Mouse (Mus musculus): ENCODE results near the gene Il1f10. TPM values are rescaled to one million over a fixed set of nuclear protein-coding genes. Genes with fewer than 3 reads are reported as not detected.

The Il1f10 gene
- not detected for total RNA-seq (2023)

DNA sequence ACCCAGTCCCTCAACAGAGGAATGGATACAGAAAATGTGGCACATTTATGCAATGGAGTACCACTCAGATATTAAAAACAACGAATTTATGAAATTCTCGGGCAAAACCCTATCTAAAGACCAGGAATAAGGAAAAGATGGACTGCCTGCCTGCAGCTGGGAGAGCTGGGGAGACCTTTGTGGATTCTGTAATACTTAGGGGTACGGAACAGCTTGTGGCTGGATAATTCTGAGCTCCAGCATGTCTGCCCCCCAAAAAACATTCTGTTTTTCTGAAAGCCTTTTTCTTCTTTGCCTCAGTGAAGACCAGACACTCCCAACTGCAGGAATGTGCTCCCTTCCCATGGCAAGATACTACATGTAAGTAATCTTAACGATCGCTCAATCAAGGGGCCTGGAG lies at the start of gene Il1f10:
TSS of gene Il1f10 (plus strand) at position 301 of the 400 bp plus-strand sequence.

DNA sequence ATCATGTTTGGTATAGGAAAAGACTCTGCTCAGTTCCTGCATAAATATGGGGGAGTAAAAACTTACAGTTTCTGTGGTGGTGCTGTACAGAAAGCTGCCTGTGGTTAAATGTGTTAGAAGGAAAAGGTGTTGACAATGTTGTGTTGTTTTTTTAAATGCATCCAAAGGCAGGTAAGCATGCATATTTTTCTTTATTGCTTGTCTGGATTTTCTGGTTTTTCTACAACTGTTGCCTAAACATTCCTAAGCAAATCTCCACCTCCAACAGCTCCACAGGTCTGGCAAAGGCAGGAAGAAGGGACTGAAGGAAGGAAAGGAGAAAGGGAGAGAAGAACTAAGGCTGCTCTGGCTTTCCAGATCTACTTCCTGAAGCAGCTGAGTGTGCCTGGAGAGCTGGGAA lies 14.3 kb upstream of the Il1f10 start, which contains the start of gene Il1f5:
TSS of gene Il1f5 (plus strand) at position 301 of the 400 bp plus-strand sequence.

DNA sequence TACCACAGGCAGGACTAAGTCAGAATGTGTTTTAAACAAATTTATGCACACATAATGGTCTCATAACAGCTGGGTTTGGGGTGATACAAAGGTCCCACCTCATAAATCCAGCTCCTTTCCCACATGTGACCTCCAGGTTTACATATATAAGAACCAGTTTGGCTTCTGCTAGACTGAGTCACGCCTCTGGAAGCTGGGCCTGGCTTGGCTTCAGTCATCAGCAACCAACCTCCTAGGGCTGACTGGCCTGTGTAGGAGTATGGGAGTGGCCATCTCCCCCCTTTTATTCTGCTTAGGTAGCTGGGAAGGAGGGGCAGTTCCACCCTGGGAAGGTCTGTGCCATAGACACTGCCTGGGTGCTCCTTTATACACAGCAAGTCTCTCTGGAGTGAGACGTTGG lies 45.5 kb downstream of the Il1f10 start, which contains the start of gene Il1rn:
TSS of gene Il1rn (plus strand) at position 309 of the 400 bp plus-strand sequence.

Other genes with a start within 250 kb of the Il1f10 start
- not detected for gene Hnmt, start 241.8 kb upstream of the Il1f10 start, total RNA-seq (2023)
- gene Tbpl2, start 194.6 kb upstream of the Il1f10 start, total RNA-seq (2023): not detected
- gene Il1f8, start 138.0 kb upstream of the Il1f10 start, total RNA-seq (2023): not detected
- 0.40 TPM for gene Il1f9, start 104.7 kb upstream of the Il1f10 start, total RNA-seq (2023)
- gene Il1f6, start 75.8 kb upstream of the Il1f10 start, total RNA-seq (2023): not detected
- not detected for gene Il1f5, start 14.2 kb upstream of the Il1f10 start, total RNA-seq (2023)
- gene Il1rn, start 45.7 kb downstream of the Il1f10 start, total RNA-seq (2023): 0.52 TPM
- 164 TPM for gene Psd4, start 76.4 kb downstream of the Il1f10 start, total RNA-seq (2023)
- not detected for gene Pax8, start 184.4 kb downstream of the Il1f10 start, total RNA-seq (2023)